Mouse (Mus musculus) Muller cell, postnatal 12 days (primary cell): ENCODE data around the gene Sdha.
A peak's percentile ranks its signal among the peaks of the same experiment; 100 is the strongest.

Source experiments
- DNase-seq: peaks from one replicate; pipeline ENCODE4 v3.0.0-alpha.2; 2015; ENCODE audit errors: inconsistent ontology term

Gene Sdha

GRCm38 (mm10) chr13:74302050-74303037, 47.7 kb downstream of the Sdha start:
- no peak for DNase-seq

- DNase-seq, result no peak
These were observed 48.5 kb downstream of the Sdha start for GRCm38 (mm10) chr13:74301607-74301984.

- DNase-seq, result peak; percentile 62
These were observed 49.0 kb downstream of the Sdha start for GRCm38 (mm10) chr13:74300925-74301606.

GRCm38 (mm10) chr13:74296376-74296775, 53.7 kb downstream of the Sdha start:
- no peak for DNase-seq

GRCm38 (mm10) chr13:74292167-74292566, 57.9 kb downstream of the Sdha start, which contains the start of gene Ahrr:
TSS of gene Ahrr (minus strand) at chr13:74292331.
- DNase-seq, result peak; percentile 57

GRCm38 (mm10) chr13:74289646-74290045, 60.4 kb downstream of the Sdha start:
- DNase-seq, result no peak

- no peak for DNase-seq
These were observed 67.8 kb downstream of the Sdha start for GRCm38 (mm10) chr13:74282299-74282698.

GRCm38 (mm10) chr13:74275726-74276125, 74.4 kb downstream of the Sdha start:
- DNase-seq, result no peak
